Mouse (Mus musculus) bone marrow, adult 2 months (tissue): ENCODE measurements around the gene Agbl4.

Experiments used
- CTCF ChIP-seq: fragments of 200-500 bp; IDR thresholded peaks from 2 replicates; pipeline ENCODE4 v1.5.1; 2011; ENCODE audit warnings: low read length, control low read depth; ENCODE audit not compliant: control insufficient read depth, insufficient read depth
- POLR2A ChIP-seq: fragments of 200-500 bp; IDR thresholded peaks from 2 replicates; pipeline ENCODE4 v1.6.1; 2011; ENCODE audit warnings: low read depth, mild to moderate bottlenecking, control low read depth, low read length, borderline replicate concordance; ENCODE audit not compliant: control insufficient read depth

- TF ChIP-seq POLR2A (no peak), CTCF (no peak)
Measured at GRCm38 (mm10) chr4:111416126-111416525, 1018.7 kb downstream of the Agbl4 start.
